Mouse (Mus musculus) Patski (cell line): Measurements from ENCODE around the gene Sv2b. TPM values are rescaled to one million over a fixed set of nuclear protein-coding genes. Genes with fewer than 3 reads are reported as not detected.

ENCODE experiments used
- ATAC-seq: fragments of 100-300 bp; one replicate; pipeline ENCODE4 v1.8.0; 2021
- CTCF ChIA-PET: fragments of 350-600 bp; sonication (Branson Sonifier 250); formaldehyde crosslinking; loops from one replicate; lab custom pipeline; 2022; ENCODE audit warnings: inconsistent platforms; lab: Charles Lee
- POLR2A ChIA-PET: fragments of 350-600 bp; sonication (Branson Sonifier 250); formaldehyde crosslinking; loops from one replicate; lab custom pipeline; 2022; ENCODE audit warnings: antibody characterized with exemption, inconsistent platforms; lab: Charles Lee
- DNase-seq: peaks from one replicate; pipeline ENCODE4 v3.0.0-alpha.2; 2011; ENCODE audit warnings: low read depth, low spot score
- H3K27me3 ChIP-seq: fragments of 371-371 bp; one replicate; pipeline ENCODE4 v1.5.1; 2021
- CTCF ChIP-seq: fragments of 100-300 bp; IDR thresholded peaks from one replicate; pipeline ENCODE4 v1.5.1; 2021
- in situ Hi-C: fragments of 300-500 bp; cut with MboI; formaldehyde crosslinking; loops from 3 replicates; pipeline ENCODE4 v1.11.1; 2018; ENCODE audit warnings: low pct_unique_long_range_greater_than_20kb, mixed read lengths
- polyA plus RNA-seq: library from polyadenylated mRNA; unstranded; gene quantifications from one replicate; pipeline ENCODE4 v1.2.3, GENCODE M21; 2021

Gene Sv2b
- polyA plus RNA-seq, 1 experiment from 2014 or later, result 0.04 TPM

DNA sequence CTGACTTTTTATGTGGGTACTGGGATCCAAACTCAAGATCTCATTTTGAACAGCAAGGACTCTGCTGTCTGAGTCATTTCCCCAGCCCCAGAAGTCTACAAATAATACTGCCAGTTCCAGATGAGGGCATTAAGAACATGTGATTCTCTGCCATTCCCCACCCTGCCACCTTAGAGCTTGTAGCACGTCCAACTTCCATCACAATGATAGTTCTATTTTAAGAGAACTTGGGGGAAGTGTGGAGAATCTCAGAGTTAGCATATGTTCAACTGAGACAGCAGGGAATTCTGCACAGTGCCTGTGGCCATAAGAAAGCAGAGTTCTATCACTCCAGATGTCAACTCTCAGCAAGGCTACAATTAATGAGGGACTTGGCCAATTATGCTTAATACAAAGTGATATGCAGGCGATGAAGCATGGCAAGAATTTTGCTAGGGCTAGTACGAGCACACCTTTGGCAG is 37.1 kb downstream of the Sv2b start:
- ChIA-PET POLR2A (no interaction called here), CTCF (interaction anchor here (1.0 to 1.3 kb wide), 3 partner anchors 9 to 43 kb away, joined by 3 to 9 read pairs (median 4); no protein-coding TSS in a partner anchor)
- H3K27me3 ChIP-seq, result no peaks in the 10 kb centered on the region
- DNase-seq (no peak), ATAC-seq (no peak)
- in situ Hi-C loops, result no loop called here
- TF ChIP-seq CTCF, result no peak

GRCm38 (mm10) chr7:75271306-75271705 is 37.8 kb downstream of the Sv2b start:
- TF ChIP-seq CTCF, result no peak
- H3K27me3 ChIP-seq, result no peaks in the 10 kb centered on the region
- ATAC-seq, result no peak
- POLR2A ChIA-PET, result no interaction called here
- DNase-seq, result no peak
- in situ Hi-C loops, result no loop called here
- CTCF ChIA-PET, result interaction anchor here (1.0 to 1.3 kb wide), 3 partner anchors 10 to 43 kb away, joined by 3 to 9 read pairs (median 4); no protein-coding TSS in a partner anchor

- CTCF ChIA-PET, result interaction anchor here (1.1 to 1.2 kb wide), 2 partner anchors 24 to 116 kb away, joined by 3 read pairs; no protein-coding TSS in a partner anchor
- DNase-seq, result peak; percentile 77
- TF ChIP-seq CTCF, result no peak
- in situ Hi-C loops, result no loop called here
- peak; percentile 82 for ATAC-seq
- no peaks in the 10 kb centered on the region for H3K27me3 ChIP-seq
- POLR2A ChIA-PET, result no interaction called here
These were observed 41.8 kb downstream of the Sv2b start for GRCm38 (mm10) chr7:75267236-75267635.

DNA sequence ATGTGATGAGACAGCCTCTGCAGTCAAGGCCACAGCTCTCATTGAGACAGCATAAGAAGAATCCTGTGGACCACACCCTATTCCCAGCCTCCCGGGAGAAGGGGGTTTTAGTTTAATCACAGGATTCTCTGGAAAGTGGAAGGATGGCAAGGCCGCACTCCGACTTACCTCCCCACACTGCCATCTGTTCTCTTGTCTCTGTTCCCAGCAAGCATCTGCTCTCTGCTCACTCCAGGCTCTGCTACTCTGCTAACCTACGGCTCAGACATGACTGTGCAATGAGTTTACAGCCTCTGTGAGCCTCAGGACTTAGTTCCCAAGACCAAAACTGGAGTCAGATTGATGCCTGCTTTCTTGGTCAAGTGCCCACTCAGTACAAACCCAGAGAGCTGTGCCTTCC is 43.8 kb downstream of the Sv2b start:
- ChIA-PET CTCF (interaction anchor here (0.8 kb wide), 1 partner anchor 15 kb away, joined by 3 read pairs; no protein-coding TSS in a partner anchor), POLR2A (no interaction called here)
- no peak for ATAC-seq
- no peak for TF ChIP-seq CTCF
- DNase-seq, result no peak
- in situ Hi-C loops, result no loop called here
- H3K27me3 ChIP-seq, result no peaks in the 10 kb centered on the region

DNA sequence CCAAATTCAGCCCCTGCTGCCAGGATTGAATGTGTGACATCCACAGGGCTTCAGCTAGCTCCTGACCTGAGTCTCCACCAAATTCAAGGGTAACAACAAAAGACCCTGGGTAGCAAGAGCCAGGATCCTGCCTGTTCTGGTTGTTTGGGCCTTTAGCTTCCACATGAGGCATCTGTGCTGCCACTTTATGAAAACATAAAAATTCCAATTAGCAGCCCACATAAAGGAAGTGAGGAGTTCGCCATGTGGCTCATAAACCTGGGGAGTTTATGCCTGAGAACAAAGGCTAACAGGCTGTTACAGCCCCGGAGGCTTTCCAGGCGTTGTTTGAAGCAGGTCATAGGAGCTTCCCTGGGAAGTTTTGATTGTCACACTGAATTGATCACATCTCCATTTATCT is 49.1 kb downstream of the Sv2b start:
- CTCF ChIA-PET, result no interaction called here
- H3K27me3 ChIP-seq, result no peaks in the 10 kb centered on the region
- DNase-seq (no peak), ATAC-seq (no peak)
- in situ Hi-C loops, result no loop called here
- POLR2A ChIA-PET, result no interaction called here
- TF ChIP-seq CTCF, result no peak

GRCm38 (mm10) chr7:75253611-75254250 is 55.3 kb downstream of the Sv2b start:
- in situ Hi-C loops, result no loop called here
- TF ChIP-seq CTCF, result no peak
- no peaks in the 10 kb centered on the region for H3K27me3 ChIP-seq
- DNase-seq (no peak), ATAC-seq (no peak)
- CTCF ChIA-PET, result no interaction called here
- POLR2A ChIA-PET, result no interaction called here

DNA sequence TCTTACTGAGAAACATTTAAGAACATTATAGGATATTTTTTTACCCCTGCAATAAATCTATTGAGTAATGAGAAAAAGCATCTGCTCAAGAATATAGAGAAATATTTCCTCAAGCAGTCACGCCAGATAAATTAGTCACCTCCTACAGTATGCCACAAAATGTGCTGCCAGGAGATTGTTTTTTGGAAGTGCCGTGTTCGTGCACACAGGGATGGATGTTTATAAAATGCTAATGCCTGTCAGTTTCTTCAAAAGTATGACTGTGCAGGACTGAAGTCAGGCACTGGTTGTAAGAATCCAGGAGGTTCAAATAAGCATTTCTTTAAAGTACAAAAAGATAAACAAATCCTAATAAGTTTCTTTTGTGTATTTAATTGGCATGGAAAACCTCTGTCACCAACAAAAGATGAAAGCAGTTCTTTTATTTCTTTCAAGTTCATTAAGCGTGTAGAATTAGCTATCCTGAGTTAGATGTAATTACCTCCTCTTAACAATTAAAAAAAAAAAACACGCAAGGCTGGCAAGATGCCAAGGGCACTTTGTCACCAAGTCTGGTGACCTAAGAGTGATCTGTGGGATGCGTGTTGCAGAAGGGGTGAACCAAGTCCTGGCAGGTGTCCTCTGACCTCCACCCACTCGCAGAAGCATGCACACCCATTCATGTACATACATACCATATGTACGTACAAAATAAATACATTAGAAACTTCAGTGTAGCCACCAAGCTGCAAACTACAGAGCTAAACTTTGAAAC is 68.1 kb downstream of the Sv2b start:
- POLR2A ChIA-PET, result no interaction called here
- no peak for TF ChIP-seq CTCF
- no peaks in the 10 kb centered on the region for H3K27me3 ChIP-seq
- DNase-seq (no peak), ATAC-seq (no peak)
- CTCF ChIA-PET, result no interaction called here
- in situ Hi-C loops, result no loop called here

- CTCF ChIA-PET, result no interaction called here
- ATAC-seq, result no peak
- POLR2A ChIA-PET, result interaction anchor here (0.5 kb wide), 1 partner anchor 27 kb away, joined by 5 read pairs; no protein-coding TSS in a partner anchor
- in situ Hi-C loops, result no loop called here
- no peak for TF ChIP-seq CTCF
- no peak for DNase-seq
- no peaks in the 10 kb centered on the region for H3K27me3 ChIP-seq
These were observed 72.7 kb downstream of the Sv2b start for GRCm38 (mm10) chr7:75236386-75236785.

DNA sequence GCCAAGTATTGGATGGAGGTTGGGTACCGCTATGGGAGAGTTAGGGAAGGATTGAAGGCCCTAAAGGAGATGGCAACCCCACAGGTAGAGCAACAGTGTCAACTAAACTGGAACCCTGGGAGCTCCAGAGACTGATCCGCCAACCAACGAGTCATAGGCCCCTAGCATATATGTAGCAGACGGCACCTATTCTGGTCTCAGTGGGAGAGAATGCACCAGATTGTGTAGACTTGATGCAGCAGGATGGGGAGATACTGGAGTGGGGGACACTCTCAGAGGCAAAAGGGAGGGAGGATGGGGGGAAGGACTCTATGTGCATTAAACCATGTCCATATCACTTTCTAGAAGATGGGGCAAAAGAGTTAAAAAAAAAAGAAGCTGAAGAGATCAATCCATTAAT is 84.9 kb downstream of the Sv2b start:
- in situ Hi-C loops, result no loop called here
- no peak for DNase-seq
- POLR2A ChIA-PET, result no interaction called here
- ATAC-seq, result no peak
- CTCF ChIA-PET, result interaction anchor here (1.0 kb wide), 1 partner anchor 87 kb away, joined by 3 read pairs; no protein-coding TSS in a partner anchor
- H3K27me3 ChIP-seq, result peaks cover 5% of the 10 kb centered on the region
- TF ChIP-seq CTCF, result no peak

DNA sequence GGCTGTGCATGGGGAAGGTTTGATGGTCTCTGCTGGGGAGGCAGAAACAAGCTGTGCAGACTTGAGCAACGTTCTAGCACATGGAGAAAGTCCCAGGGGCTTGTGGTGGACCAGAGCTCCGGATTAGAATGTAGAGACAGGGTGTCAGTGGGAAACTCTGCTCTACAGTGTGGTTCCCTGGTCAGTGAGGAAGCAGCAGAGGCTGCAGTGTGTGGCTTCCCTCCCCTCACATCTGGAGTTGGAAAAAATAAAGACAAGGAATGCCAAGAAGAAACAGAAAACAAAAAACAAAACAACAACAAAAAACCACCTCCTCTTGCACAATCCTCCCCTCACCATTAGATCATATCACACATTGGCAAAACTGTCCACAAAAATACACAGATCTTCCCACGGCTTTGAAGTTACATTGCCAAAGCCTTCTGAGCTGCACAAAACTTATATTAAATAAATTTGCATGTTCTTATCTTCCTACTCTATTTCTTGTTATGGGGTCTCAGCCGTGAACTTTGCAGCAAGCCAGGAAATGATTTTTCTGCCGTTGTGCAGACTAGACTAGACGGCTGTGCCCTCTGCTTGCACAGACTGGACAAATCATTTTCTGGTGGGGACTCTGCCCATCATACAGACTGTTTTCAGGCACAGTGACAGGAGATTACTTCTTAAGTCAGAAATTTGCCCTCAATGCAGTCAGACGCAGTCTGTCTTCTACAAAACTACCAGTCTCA is 86.2 kb downstream of the Sv2b start:
- in situ Hi-C loops, result no loop called here
- POLR2A ChIA-PET, result no interaction called here
- ATAC-seq, result no peak
- no peaks in the 10 kb centered on the region for H3K27me3 ChIP-seq
- no peak for TF ChIP-seq CTCF
- DNase-seq, result no peak
- CTCF ChIA-PET, result interaction anchor here (1.2 to 1.8 kb wide), 2 partner anchors 23 to 40 kb away, joined by 3 to 4 read pairs; no protein-coding TSS in a partner anchor
